Mouse (Mus musculus) heart, postnatal 36 days (tissue): Measurements from ENCODE around the gene Srpk3. TPM values are rescaled to one million over a fixed set of nuclear protein-coding genes. Genes with fewer than 3 reads are reported as not detected.

ENCODE experiments used
- DNase-seq, 2 experiments: peaks; one replicate each; pipeline ENCODE4 v3.0.0; 2021 to 2022
- intact Hi-C: fragments of 180-260 bp; cut with DNase I; formaldehyde crosslinking; loops from one replicate; pipeline ENCODE4 v1.15.1; 2025
- total RNA-seq, 2 experiments: library from RNA; stranded (reverse); gene quantifications; 2 replicates each; pipeline ENCODE4 v1.2.3; 2021

Srpk3 gene
- total RNA-seq, 2 experiments from 2014 or later = 31.0 to 33.7 TPM

- DNase-seq = no peak
- intact Hi-C loops = no loop called here
These were observed 19.3 kb downstream of the Srpk3 start for GRCm38 (mm10) chrX:73793505-73793904.

DNA sequence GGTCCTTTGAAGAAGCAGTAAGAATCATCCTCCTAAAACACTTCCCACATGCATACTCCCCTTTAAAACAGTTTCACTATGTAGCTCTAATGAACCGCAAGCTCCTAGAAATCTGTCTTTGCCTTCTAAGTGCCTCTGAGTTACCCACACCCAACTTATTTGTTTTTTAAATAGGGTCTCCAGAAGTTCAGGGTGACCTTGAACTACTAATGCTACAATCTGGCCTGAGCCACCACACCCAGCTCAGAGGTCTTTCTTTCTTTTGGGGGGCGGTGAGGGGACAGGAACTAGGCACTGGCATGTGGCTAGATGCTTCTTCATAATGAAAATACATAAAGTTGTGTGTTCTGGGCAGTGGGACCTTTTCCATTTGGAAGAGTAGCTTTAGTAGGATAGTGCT, 23.3 kb downstream of the Srpk3 start:
- no peak for DNase-seq

GRCm38 (mm10) chrX:73798502-73798901, 24.3 kb downstream of the Srpk3 start:
- intact Hi-C loops = loop anchor here (1.0 to 5.0 kb wide), 3 partner anchors 97 to 614 kb away; no protein-coding TSS in a partner anchor

More for the DNA sequence above, 23.3 kb downstream of the Srpk3 start:
- intact Hi-C loops = loop anchor here (5.0 kb wide), 1 partner anchor 615 kb away; no protein-coding TSS in a partner anchor

GRCm38 (mm10) chrX:73805814-73806213, 31.6 kb downstream of the Srpk3 start:
- DNase-seq = no peak
- intact Hi-C loops = no loop called here

More at GRCm38 (mm10) chrX:73798502-73798901, 24.3 kb downstream of the Srpk3 start:
- DNase-seq = peak; percentile 68 to 77

- intact Hi-C loops = no loop called here
- no peak for DNase-seq
These were observed 40.9 kb downstream of the Srpk3 start for GRCm38 (mm10) chrX:73815072-73815471.

GRCm38 (mm10) chrX:73816596-73817314, 42.5 kb downstream of the Srpk3 start:
- no peak for DNase-seq
- intact Hi-C loops = no loop called here

DNA sequence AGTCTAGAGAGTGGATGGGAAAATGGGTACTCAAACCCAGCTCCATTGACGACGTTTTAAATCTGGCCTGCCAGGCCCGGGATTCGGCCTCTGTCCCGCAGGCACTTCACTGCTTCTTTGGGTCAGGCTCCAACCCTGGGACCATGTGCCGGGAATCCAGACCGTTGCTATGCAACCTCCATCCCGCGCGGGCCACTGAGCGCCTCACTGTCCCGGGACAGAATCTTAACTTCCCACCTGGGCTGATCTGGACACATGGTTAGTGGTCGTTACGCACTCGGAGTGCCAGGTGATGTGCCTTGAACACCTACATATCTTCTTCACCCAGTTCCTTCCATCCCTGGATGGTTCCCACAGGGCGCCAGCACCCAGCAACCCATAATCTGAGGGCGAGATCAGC, 49.5 kb downstream of the Srpk3 start:
- no peak for DNase-seq
- intact Hi-C loops = no loop called here

- intact Hi-C loops = no loop called here
- peak; percentile 24 to 32 for DNase-seq
These were observed 50.3 kb downstream of the Srpk3 start, which contains the start of gene Pdzd4 for GRCm38 (mm10) chrX:73824185-73825151. TSS of gene Pdzd4 (minus strand) at chrX:73824969.

Other genes starting within 250 kb of the Srpk3 start
- gene Dusp9, start 135.0 kb upstream of the Srpk3 start, total RNA-seq = not detected
- 1 to 10 TPM; 5.1 to 7.1 TPM for gene Pnck, start 114.3 kb upstream of the Srpk3 start, total RNA-seq
- gene Slc6a8, start 101.3 kb upstream of the Srpk3 start, total RNA-seq = 100 to 1,000 TPM; 130 to 145 TPM
- gene Bcap31, start 58.2 kb upstream of the Srpk3 start, total RNA-seq = 10 to 100 TPM; 74.2 to 83.4 TPM
- gene Abcd1, start 57.8 kb upstream of the Srpk3 start, total RNA-seq = 10 to 100 TPM; 29.6 to 33.6 TPM
- gene Plxnb3, start 17.3 kb upstream of the Srpk3 start, total RNA-seq = 1 to 10 TPM; 1.6 to 2.1 TPM
- 100 to 1,000 TPM; 621 to 648 TPM for gene Idh3g, start 12.5 kb downstream of the Srpk3 start, total RNA-seq
- gene Ssr4, start 12.6 kb downstream of the Srpk3 start, total RNA-seq = 10 to 100 TPM; 79.0 to 89.6 TPM
- gene Pdzd4, start 50.6 kb downstream of the Srpk3 start, total RNA-seq = 1 to 10 TPM; 1.4 to 1.5 TPM
- gene Avpr2, start 117.7 kb downstream of the Srpk3 start, total RNA-seq = not detected
- 1 to 10 TPM; 2.8 to 4.5 TPM for gene L1cam, start 121.7 kb downstream of the Srpk3 start, total RNA-seq
- gene Arhgap4, start 147.5 kb downstream of the Srpk3 start, total RNA-seq = 1 to 10 TPM; 1.2 to 1.5 TPM
- gene Naa10, start 147.5 kb downstream of the Srpk3 start, total RNA-seq = 10 to 100 TPM; 58.2 to 61.4 TPM
- gene Renbp, start 156.4 kb downstream of the Srpk3 start, total RNA-seq = 1 to 10 TPM; 5.4 to 6.7 TPM
- 10 to 100 TPM; 34.3 to 37.2 TPM for gene Hcfc1, start 192.0 kb downstream of the Srpk3 start, total RNA-seq
- 10 to 100 TPM; 54.1 to 60.7 TPM for gene Irak1, start 249.5 kb downstream of the Srpk3 start, total RNA-seq